Mouse (Mus musculus) MEL (cell line): ENCODE measurements around the gene Pygb.

Source experiments
- CHD2 ChIP-seq: IDR thresholded peaks from 2 replicates; pipeline ENCODE4 v1.6.1; 2011; ENCODE audit warnings: low read length, improper control_type of control experiment
- CTCF ChIP-seq, 3 experiments: IDR thresholded peaks in 2 of 3; conservative IDR thresholded peaks in 1 of 3; 2 replicates each; pipeline ENCODE4 v1.5.1; 2011 to 2012; ENCODE audit warnings: low read length in 3 of 3, low read depth in 2 of 3, mild to moderate bottlenecking in 2 of 3, improper control_type of control experiment in 1 of 3, inconsistent platforms in 1 of 3, mixed read lengths in 1 of 3, moderate library complexity in 1 of 3; ENCODE audit not compliant: control insufficient read depth in 1 of 3, insufficient read depth in 1 of 3, poor library complexity in 1 of 3, severe bottlenecking in 1 of 3
- EP300 ChIP-seq, 2 experiments: IDR thresholded peaks; 2 replicates each; pipeline ENCODE4 v1.6.1; 2011; ENCODE audit warnings: improper control_type of control experiment in 2 of 2, low read length in 2 of 2, low read depth in 1 of 2, mild to moderate bottlenecking in 1 of 2
- ETS1 ChIP-seq: IDR thresholded peaks from 2 replicates; pipeline ENCODE4 v1.6.1; 2012; ENCODE audit warnings: low read depth, mild to moderate bottlenecking, inconsistent platforms, low read length, improper control_type of control experiment, moderate library complexity
- GATA1 ChIP-seq: IDR thresholded peaks from 2 replicates; pipeline ENCODE4 v1.6.1; 2011; ENCODE audit warnings: low read depth, low read length, improper control_type of control experiment
- MAZ ChIP-seq: IDR thresholded peaks from 2 replicates; pipeline ENCODE4 v1.6.1; 2012; ENCODE audit warnings: low read depth, mild to moderate bottlenecking, inconsistent platforms, low read length, improper control_type of control experiment
- MXI1 ChIP-seq: IDR thresholded peaks from 2 replicates; pipeline ENCODE4 v1.6.1; 2011; ENCODE audit warnings: mild to moderate bottlenecking, low read depth, low read length, improper control_type of control experiment
- POLR2A ChIP-seq, 2 experiments: IDR thresholded peaks; 2 replicates each; pipeline ENCODE4 v1.6.1; 2011 to 2012; ENCODE audit warnings: low read length in 2 of 2, mild to moderate bottlenecking in 2 of 2, control low read depth in 1 of 2, improper control_type of control experiment in 1 of 2, low read depth in 1 of 2, moderate library complexity in 1 of 2; ENCODE audit not compliant: control insufficient read depth in 1 of 2, insufficient read depth in 1 of 2, poor library complexity in 1 of 2
- POLR2AphosphoS2 ChIP-seq: IDR thresholded peaks from 2 replicates; pipeline ENCODE4 v1.6.1; 2011; ENCODE audit warnings: low read length, improper control_type of control experiment
- USF2 ChIP-seq, 2 experiments: IDR thresholded peaks; 2 replicates each; pipeline ENCODE4 v1.6.1; 2011 to 2012; ENCODE audit warnings: improper control_type of control experiment in 2 of 2, low read length in 2 of 2, borderline replicate concordance in 1 of 2, inconsistent platforms in 1 of 2, low read depth in 1 of 2, mild to moderate bottlenecking in 1 of 2; ENCODE audit not compliant: insufficient read depth in 1 of 2
- ZC3H11A ChIP-seq: IDR thresholded peaks from 2 replicates; pipeline ENCODE4 v1.6.1; 2012; ENCODE audit warnings: low read depth, mild to moderate bottlenecking, inconsistent platforms, low read length, improper control_type of control experiment
- ZNF384 ChIP-seq: IDR thresholded peaks from 2 replicates; pipeline ENCODE4 v1.6.1; 2012; ENCODE audit warnings: low read depth, mild to moderate bottlenecking, inconsistent platforms, low read length, improper control_type of control experiment

- TF ChIP-seq MXI1: no peak
- TF ChIP-seq EP300 (IDR thresholded peaks at IDR 0.05; ENCODE audit: low read depth in 1 of 2, low read length in 2 of 2): no peak
- TF ChIP-seq CTCF (IDR thresholded peaks at IDR 0.05 in 2 of 3, conservative IDR thresholded peaks at IDR 0.05 in 1 of 3; ENCODE audit: control insufficient read depth in 1 of 3, insufficient read depth in 1 of 3, low read depth in 2 of 3, low read length in 3 of 3, poor library complexity in 1 of 3, severe bottlenecking in 1 of 3): peak in 2 of 3 experiments; percentile 8 to 17; a peak in 2 of 6 replicates
- no peak for TF ChIP-seq ZNF384
- no peak for TF ChIP-seq POLR2AphosphoS2
- TF ChIP-seq USF2 (IDR thresholded peaks at IDR 0.05; ENCODE audit: borderline replicate concordance in 1 of 2, insufficient read depth in 1 of 2, low read depth in 1 of 2, low read length in 2 of 2): no peak
- TF ChIP-seq ETS1: no peak
- TF ChIP-seq ZC3H11A: no peak
- TF ChIP-seq CHD2: no peak
- no peak for TF ChIP-seq POLR2A (IDR thresholded peaks at IDR 0.05; ENCODE audit: control insufficient read depth in 1 of 2, insufficient read depth in 1 of 2, low read depth in 1 of 2, low read length in 2 of 2, poor library complexity in 1 of 2)
- TF ChIP-seq GATA1: no peak
- no peak for TF ChIP-seq MAZ
Measured at GRCm38 (mm10) chr2:150750129-150750979, 36.2 kb upstream of the Pygb start.
